Mouse (Mus musculus) olfactory bulb, adult 2 months (tissue): ENCODE measurements at regions not wholly inside any gene's neighbourhood (a gene's known extent, or its start where the extent isn't known, plus 50 kb on each side); places are given as distances from the start of the nearest gene placed in this dataset.

Experiments used
- CTCF ChIP-seq: fragments of 200-500 bp; IDR thresholded peaks from 2 replicates; pipeline ENCODE4 v1.5.1; 2012; ENCODE audit warnings: low read depth, mild to moderate bottlenecking, low read length, moderate library complexity; ENCODE audit not compliant: insufficient read depth
- POLR2A ChIP-seq: fragments of 200-500 bp; IDR thresholded peaks from 2 replicates; pipeline ENCODE4 v1.6.1; 2012; ENCODE audit warnings: mild to moderate bottlenecking, low read depth, low read length, moderate library complexity; ENCODE audit not compliant: insufficient read depth

- no peak for TF ChIP-seq CTCF
- TF ChIP-seq POLR2A, result no peak
Observed at GRCm38 (mm10) chr10:37227889-37228288, 89.2 kb upstream of the Marcks start.
